Mouse (Mus musculus) G1E (cell line): Measurements from ENCODE around the gene Zmat5.

Source experiments
- CTCF ChIP-seq: IDR thresholded peaks from 2 replicates; pipeline ENCODE4 v1.5.1; 2012; ENCODE audit warnings: low read depth, low read length, inconsistent platforms, mixed read lengths
- GATA1 ChIP-seq: IDR thresholded peaks from 2 replicates; pipeline ENCODE4 v1.6.1; 2012; ENCODE audit warnings: borderline replicate concordance, low read length, inconsistent platforms, mixed read lengths
- GATA2 ChIP-seq: IDR thresholded peaks from 2 replicates; pipeline ENCODE4 v1.6.1; 2012; ENCODE audit warnings: low read depth, low read length, inconsistent platforms, borderline replicate concordance
- TAL1 ChIP-seq: conservative IDR thresholded peaks from 2 replicates; pipeline ENCODE4 v1.6.1; 2012; ENCODE audit warnings: low read depth, low read length, inconsistent platforms, mixed read lengths

DNA sequence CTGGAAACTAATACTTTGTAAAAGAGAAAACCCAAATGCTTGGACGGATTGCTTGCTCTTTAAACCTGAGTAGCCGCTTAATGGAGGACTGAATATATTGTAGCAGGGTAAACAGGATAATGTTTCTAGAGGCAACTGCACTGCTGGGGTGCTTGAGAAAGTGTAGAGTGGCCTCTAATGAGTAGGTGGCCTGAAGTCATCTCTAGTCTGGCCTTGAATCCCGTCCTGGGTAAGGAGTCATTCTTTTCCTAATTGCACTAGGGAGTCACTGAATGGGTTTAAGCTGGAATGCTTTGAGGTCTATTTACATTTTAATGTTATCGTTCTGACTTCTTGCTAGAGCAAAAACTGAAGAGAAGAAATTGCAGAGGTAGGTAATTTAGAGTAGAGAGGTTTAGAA is 700 bp downstream of the Zmat5 start:
- TF ChIP-seq GATA1 (no peak), CTCF (no peak), GATA2 (no peak), TAL1 (no peak)
